Mouse (Mus musculus): ENCODE results near the gene Tlx1.

DNA sequence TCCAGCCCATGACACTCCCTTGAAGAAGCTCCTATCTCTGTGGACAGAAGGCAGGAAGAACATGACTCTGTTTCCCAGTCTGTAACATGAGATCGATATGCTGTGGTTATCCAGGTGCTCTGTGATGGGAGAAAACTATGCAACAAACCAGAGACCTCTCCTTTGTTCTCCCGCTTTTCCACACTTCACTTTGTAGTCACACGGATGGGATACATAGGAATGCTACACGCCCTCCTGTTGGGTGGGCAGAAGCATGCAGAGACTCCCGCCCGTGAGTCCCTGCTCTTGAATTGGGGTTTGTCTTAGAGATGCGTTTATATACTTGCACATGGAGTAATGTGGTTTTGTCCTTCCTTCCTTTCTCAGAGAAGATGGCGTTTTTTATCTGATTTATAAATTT is 39.8 kb upstream of the Tlx1 start:
- TF ChIP-seq CTCF (IDR thresholded peaks at IDR 0.05; ENCODE audit: low read depth, low read length) (no peak), POLR2A (IDR thresholded peaks at IDR 0.05; ENCODE audit: insufficient read depth, low read length) (no peak)

Data from ES-Bruce4 (cell line).